Mouse (Mus musculus): ENCODE data around the gene Cym.

Cym gene

GRCm38 (mm10) chr3:107223230-107223629 is 1.7 kb upstream of the Cym start:
- CTCF ChIA-PET, result no interaction called here

GRCm38 (mm10) chr3:107218572-107218971 is 3.0 kb downstream of the Cym start:
- CTCF ChIA-PET, result no interaction called here

GRCm38 (mm10) chr3:107217101-107217480 is 4.4 kb downstream of the Cym start:
- CTCF ChIA-PET, result no interaction called here

- CTCF ChIA-PET, result no interaction called here
Measured at GRCm38 (mm10) chr3:107216400-107217100, 5.0 kb downstream of the Cym start.

GRCm38 (mm10) chr3:107214606-107215005 is 6.9 kb downstream of the Cym start:
- CTCF ChIA-PET, result no interaction called here

- CTCF ChIA-PET, result no interaction called here
Measured at GRCm38 (mm10) chr3:107207625-107208253, 13.8 kb downstream of the Cym start.

GRCm38 (mm10) chr3:107206490-107207150 is 14.9 kb downstream of the Cym start:
- CTCF ChIA-PET, result no interaction called here

- CTCF ChIA-PET, result no interaction called here
Measured at GRCm38 (mm10) chr3:107205994-107206393, 15.5 kb downstream of the Cym start.

- CTCF ChIA-PET, result no interaction called here
Measured at GRCm38 (mm10) chr3:107205170-107205569, 16.4 kb downstream of the Cym start.

GRCm38 (mm10) chr3:107204413-107204812 is 17.1 kb downstream of the Cym start:
- CTCF ChIA-PET, result no interaction called here

- CTCF ChIA-PET, result interaction anchor here (0.6 kb wide), 1 partner anchor 289 kb away, joined by 11 read pairs; no protein-coding TSS in a partner anchor
Measured at GRCm38 (mm10) chr3:107201310-107202180, 20.0 kb downstream of the Cym start.

- CTCF ChIA-PET, result no interaction called here
Measured at GRCm38 (mm10) chr3:107188226-107188899, 33.2 kb downstream of the Cym start.

GRCm38 (mm10) chr3:107187022-107187421 is 34.5 kb downstream of the Cym start:
- CTCF ChIA-PET, result interaction anchor here (0.7 kb wide), 1 partner anchor 19 kb away, joined by 3 read pairs; no protein-coding TSS in a partner anchor

- CTCF ChIA-PET, result no interaction called here
Measured at GRCm38 (mm10) chr3:107185597-107185996, 35.9 kb downstream of the Cym start.

GRCm38 (mm10) chr3:107183178-107183577 is 38.4 kb downstream of the Cym start:
- CTCF ChIA-PET, result no interaction called here

- CTCF ChIA-PET, result no interaction called here
Measured at GRCm38 (mm10) chr3:107182756-107183155, 38.8 kb downstream of the Cym start, which contains the start of gene Kcna10. Gene Kcna10, plus strand, starts transcription at chr3:107183056.

GRCm38 (mm10) chr3:107180860-107181259 is 40.7 kb downstream of the Cym start:
- CTCF ChIA-PET, result interaction anchor here (0.6 kb wide), 1 partner anchor 609 kb away, joined by 9 read pairs; no protein-coding TSS in a partner anchor

GRCm38 (mm10) chr3:107176501-107176900 is 45.0 kb downstream of the Cym start:
- CTCF ChIA-PET, result no interaction called here

- CTCF ChIA-PET, result no interaction called here
Measured at GRCm38 (mm10) chr3:107175486-107175885, 46.0 kb downstream of the Cym start.

- CTCF ChIA-PET, result no interaction called here
Measured at GRCm38 (mm10) chr3:107172556-107172955, 49.0 kb downstream of the Cym start.

- CTCF ChIA-PET, result no interaction called here
Measured at GRCm38 (mm10) chr3:107171964-107172363, 49.6 kb downstream of the Cym start.
